Mouse (Mus musculus) left cerebral cortex, adult 9 months (tissue): Measurements from ENCODE around the gene Tfap4.
"Not testable (repeated sequence)": the region's sequence is repeated elsewhere in the genome, so short reads cannot be mapped to it uniquely, and the experiment has no call there.

Experiments
- DNase-seq, 2 experiments: peaks; one replicate each; pipeline ENCODE4 v3.0.0; 2022; ENCODE audit warnings: low spot score in 2 of 2

The Tfap4 gene

GRCm38 (mm10) chr16:4552829-4553550 lies 6.7 kb downstream of the Tfap4 start:
- DNase-seq, result no peak

- no peak for DNase-seq
Measured at GRCm38 (mm10) chr16:4551885-4552284, 7.8 kb downstream of the Tfap4 start.

- DNase-seq, result peak in 1 of 2 experiments; percentile 59
Measured at GRCm38 (mm10) chr16:4551056-4551455, 8.6 kb downstream of the Tfap4 start.

DNA sequence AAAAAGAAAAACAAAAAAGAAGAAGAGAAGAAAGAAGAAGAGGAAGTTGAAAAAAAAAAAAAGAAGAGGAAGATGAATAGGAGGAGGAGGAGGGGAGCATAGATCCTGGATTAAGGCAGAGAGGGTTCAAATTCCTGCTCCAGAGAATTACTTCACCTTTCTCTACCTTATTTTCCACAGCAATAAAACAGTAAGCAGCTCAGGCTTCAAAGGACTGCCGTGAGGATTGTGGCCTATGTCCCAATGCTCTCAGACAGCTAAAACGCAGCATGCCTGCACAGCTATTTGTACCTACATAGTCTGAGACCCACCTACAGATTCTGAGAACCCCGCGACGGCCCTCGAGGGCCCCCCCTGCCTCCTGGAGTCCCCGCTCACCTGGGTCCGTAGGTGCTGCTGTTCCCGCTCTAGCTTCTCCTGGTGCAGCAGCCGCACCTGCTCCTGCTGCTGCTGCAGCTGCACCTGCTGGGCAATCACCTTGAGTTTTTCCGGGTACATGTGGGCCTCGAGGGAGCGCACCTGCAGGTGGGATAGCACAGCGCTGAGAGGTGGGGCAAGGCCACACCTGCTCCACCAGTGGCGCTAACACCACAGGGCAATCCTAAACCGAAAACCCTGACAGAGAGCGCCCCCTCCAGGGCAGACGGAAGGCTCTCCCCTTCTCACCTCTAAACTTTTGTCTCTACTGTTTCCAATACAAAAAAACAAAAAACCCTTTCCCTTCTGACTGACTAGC lies 10.5 kb downstream of the Tfap4 start:
- no peak for DNase-seq

DNA sequence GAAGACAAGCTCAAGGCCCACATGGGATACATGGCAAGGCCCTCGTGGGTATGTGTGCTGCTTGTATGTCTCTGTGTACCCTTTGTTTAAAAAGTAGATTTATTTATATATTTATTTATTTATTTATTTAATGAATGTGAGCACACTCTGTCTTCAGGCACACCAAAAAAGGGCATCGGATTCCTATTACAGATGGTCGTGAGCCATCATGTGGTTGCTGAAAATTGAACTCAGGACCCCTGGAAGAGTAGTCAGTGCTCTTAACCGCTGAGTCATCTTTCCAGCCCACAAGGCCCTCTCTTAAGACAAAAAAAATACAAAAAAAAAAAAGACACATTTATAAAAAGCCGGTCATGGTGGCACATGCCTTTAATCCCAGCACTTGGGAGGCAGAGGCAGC lies 12.0 kb downstream of the Tfap4 start:
- no peak for DNase-seq

DNA sequence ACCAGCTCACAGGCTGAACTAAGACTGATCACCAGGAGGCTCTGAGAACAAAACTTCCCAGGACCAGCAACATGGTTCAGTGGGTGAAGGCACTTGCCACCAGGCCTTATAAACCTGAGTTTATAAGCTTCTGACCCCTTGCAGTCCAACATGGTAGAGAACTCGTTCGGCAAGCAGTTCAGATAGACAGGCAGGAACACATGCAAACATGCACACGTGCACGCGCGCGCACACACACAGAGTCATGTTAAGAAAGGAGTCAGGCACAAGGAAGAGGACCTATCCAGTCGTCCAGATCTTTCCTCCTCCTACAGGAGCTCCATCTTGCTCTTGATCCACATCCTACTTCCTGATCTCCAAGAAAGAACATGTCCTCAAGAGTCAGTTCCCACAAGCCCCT lies 12.8 kb downstream of the Tfap4 start:
- DNase-seq, result no peak

DNA sequence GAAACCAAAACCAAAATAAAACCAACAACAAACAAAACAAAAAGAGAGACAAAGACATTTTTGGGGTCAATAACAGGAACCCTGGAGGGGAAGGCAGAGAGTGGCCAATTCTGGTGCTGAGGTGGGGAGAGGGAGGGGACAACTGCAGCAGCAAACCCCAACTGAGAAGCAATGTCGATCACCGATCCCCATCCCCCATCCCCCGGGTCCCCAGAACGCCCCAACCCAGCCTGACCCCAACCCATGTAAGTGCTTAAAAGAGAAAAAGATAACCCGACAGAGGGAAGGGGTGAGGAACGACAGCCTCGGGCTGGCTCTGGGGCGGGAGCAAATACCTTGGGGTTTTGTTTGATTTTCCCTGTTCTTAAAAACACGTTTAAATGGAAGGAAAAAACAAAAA lies 14.8 kb downstream of the Tfap4 start:
- no peak for DNase-seq

DNA sequence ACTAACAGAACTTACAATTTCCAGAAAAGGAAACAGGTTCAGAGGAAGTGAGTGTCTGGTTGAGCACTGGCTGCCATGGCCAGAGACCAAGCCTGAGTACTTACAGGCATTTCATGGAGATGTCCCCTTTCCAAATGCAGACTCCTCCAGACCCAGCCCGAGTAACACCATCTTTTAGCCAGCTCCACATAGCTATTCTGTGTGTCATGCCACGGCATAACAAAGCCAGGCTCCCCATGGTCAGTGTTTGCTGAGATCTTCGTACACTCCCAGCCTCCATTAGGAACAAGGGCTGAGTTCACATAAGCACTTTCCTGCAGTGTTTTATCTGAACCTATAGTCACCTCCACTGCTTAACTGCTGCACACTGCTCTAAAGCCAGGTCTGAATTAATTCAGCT lies 16.4 kb downstream of the Tfap4 start:
- no peak for DNase-seq

GRCm38 (mm10) chr16:4542236-4542774 lies 17.3 kb downstream of the Tfap4 start:
- no peak for DNase-seq

DNA sequence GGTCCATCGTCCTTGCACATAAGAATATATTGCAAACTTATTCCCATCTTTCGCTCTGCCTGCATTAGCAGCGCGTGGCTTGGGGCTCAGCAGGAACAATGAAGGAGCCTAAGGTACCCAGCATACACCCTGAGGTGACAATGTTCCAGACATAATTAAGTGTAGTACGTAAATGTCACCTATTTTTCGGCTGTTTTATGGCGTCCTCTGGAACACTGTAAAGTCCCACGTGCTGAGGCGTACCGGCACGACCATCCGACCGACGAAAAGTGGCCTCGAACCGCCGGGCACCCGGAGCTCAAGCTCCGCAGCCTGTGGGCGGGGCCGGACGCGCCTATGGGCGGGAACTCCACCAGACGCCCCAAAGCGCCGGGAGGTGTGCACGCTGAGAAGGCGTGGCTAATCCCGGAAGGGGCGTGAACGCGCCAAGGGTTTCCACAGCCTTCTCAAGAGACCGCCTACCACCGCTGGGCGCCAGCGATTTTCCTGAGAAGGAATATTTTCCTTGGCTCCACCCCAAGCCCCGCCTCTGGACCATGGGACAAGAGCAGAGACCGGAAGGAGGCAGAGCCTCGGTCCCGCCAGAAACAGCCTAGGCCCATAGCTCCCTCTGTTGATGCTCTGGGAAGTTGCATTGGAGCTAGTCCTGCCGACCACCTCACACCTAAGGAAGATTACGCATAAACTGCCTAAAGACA lies 18.0 kb downstream of the Tfap4 start, which contains the start of gene Srl:
Gene Srl (minus strand): TSS at position 316 of the 698 bp plus-strand sequence.
- DNase-seq, result peak; percentile 99 to 100

GRCm38 (mm10) chr16:4541033-4541432 lies 18.6 kb downstream of the Tfap4 start:
- DNase-seq, result no peak

GRCm38 (mm10) chr16:4540064-4540775 lies 19.4 kb downstream of the Tfap4 start:
- no peak for DNase-seq

GRCm38 (mm10) chr16:4539521-4539920 lies 20.1 kb downstream of the Tfap4 start:
- DNase-seq, result no peak

DNA sequence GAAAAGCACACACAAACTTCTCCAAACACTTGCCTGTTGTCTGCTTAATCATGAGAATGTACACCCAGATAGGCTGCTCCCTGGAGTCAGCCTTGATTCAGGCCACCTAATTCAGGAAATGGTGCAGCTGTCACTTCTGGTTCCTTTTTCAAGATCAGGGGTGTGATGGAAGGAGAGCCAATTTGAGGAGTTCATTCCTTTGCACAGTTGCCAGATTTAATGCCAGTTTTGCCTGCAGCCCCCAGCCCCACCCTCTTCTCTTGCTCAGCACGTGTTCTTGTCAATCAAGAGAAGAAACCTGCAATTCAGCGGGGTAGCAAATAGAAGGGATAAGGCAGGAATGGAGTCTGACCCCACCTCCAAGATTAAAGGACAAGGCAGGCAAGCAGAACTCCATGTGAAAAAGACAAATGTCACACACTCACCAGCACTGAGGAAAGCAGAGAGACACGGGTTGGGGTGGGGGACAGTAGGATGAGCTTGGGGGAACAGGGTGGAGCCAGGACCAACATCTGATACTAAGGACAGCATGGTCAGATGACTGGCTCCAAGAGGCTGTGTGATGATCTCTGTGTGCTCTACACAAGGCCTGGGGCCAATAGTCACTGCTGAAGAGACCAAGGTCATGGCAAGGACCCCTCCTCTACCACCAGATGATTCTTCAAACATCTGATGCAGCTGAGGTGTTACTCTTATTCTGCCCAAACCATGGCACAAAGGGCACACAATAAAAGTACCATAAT lies 21.9 kb downstream of the Tfap4 start:
- DNase-seq, result no peak

DNA sequence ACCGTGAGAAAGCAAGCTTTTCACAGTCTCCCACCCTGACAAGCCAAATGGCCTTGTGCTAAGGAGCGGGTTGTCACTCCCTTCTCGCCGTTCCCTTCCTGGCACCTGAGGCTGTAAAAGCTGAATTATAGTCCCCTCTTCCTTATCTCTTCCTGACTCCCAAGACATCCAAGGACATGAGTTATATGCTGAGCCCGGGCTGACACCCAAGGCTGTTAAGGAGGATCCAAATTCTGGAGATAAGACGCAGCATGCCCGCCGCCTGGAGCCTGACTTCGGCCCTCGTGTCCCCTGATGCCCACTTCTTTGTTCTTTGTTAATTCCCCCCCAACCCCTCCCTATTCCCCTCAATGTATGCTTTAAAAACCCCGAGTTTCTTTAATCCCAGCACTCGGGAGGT lies 32.3 kb downstream of the Tfap4 start:
- DNase-seq, result not testable (repeated sequence)

DNA sequence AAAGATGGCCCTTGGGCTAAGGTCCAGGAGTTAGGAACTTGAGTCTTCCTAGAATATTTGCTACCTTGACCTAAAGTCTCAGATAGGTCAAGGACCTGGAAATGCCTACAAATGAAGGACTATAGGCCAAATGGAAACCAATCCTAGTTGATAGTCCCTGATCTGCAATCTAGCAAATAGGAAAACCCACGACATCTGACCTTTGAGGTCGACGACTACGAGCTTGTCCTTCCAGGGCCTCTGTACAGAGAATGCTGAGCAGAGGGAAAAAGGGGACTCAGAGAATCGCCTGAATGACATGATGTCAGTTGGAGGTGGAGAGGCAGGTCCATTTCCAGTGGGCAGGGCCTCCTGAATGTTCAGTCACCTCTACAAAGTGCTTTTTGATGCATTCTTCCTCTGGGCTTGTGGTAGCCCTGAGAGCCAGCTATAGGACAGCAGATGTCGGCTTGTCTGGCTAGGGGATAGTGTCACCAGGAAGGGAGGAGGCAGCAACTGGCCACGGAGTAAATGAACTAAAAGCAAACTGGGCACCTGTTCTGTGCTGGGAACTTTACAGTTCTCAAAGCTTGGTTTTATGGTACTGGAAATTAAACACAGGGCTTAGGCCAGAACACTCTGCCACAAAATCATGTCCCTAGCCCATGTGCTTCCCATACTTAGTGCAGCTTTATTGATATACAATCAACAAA lies 36.2 kb downstream of the Tfap4 start:
- no peak for DNase-seq

DNA sequence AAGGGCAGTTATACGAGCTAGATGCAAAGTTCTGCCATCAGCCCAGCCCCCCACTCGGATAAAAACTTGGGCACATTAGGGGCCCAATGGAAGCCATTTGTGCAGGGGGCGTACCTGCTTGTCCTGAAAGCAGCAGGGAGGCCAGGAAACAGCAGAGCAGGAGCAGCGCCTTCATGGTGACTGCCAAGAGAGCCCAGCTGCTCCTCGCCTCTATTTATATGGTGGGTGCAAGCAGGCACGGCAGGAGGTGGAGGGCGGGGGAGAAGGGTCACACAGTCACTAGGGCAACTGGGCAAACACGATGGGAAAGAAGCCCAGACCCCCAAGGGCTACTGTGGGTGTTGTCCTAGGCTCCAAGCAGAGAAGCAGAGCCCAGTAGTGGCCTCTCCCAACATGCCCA lies 36.8 kb downstream of the Tfap4 start:
- DNase-seq, result no peak

DNA sequence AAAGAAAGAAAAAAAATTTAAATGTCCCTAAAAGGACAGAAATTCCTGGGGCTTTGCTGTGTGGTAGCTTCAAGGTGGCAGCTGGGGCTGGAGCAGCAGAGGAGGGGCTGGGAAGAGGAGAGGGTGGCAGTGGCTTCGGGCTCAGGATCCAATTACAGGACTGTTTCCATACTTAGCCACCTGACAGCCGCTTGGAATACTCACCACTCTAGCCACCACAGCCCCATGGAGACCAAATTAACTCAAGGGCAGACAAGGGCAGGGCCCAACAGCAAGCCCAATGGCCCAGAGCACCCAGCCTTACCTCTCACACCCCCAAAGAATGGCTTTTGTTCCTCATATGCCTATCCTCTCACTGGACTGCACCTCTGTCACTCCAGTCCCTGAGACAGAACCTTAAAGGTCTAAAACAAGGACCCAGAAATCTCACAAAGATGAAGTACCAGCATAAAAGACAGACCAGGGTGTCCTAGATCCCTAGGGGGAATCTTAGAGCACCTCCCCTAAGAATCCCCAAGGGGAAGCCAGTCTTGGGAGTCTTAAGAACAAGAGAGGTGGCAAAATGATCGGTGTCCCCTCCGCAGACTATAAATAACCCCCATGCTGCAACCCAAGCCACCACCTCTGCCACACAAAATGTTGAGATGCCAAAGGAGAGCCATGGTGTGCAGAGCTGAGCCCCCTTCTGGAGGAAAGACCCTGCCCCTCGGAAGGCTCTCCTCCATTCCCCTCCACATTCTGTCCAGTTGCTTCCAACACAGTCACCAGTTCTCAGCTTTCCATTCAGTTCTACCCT lies 37.7 kb downstream of the Tfap4 start:
- DNase-seq, result no peak

DNA sequence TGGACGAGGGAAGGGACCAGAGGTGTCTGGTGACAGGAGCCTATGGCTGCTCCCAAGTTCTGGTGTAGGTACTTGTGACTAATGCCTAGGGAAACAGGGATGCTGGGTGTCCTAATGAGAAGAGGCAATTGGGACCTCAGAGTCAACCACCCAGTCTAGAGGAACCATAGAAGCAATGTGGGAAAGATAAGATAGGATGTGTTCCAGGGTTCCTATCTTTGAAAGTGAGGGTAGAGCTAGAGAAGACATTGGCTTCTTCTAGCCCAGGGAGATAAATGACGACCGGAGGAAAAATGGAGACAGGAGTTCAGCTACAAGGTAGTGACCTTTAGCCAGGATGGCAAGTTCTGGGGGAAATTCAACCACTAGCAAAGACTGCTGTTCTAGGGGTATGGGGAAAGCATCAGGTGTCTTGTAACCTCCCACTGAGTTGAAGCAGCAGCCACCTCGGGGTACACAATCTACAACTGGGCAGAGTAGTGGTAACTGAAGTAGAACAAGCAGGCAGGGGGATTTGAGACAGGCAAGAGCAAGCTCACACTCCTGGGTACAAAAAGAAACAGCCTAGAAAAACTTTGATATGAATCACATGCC lies 38.5 kb downstream of the Tfap4 start:
- no peak for DNase-seq
